Mouse (Mus musculus) lung, postnatal 10 days (tissue): ENCODE data around the gene Atp1a4.
A peak's percentile ranks its signal among the peaks of the same experiment; 100 is the strongest.

Experiments used
- DNase-seq: peaks from one replicate; pipeline ENCODE4 v3.0.0; 2021

Gene Atp1a4

GRCm38 (mm10) chr1:172258314-172258713 is at the start of gene Atp1a4:
TSS of gene Atp1a4 (minus strand) at chr1:172258414.
- DNase-seq: no peak

GRCm38 (mm10) chr1:172307936-172308335 is 49.7 kb upstream of the Atp1a4 start:
- DNase-seq: peak; percentile 31

GRCm38 (mm10) chr1:172306885-172307284 is 48.7 kb upstream of the Atp1a4 start:
- DNase-seq: peak; percentile 16

GRCm38 (mm10) chr1:172306196-172306595 is 48.0 kb upstream of the Atp1a4 start:
- no peak for DNase-seq

GRCm38 (mm10) chr1:172305635-172306034 is 47.4 kb upstream of the Atp1a4 start:
- DNase-seq: peak; percentile 25

- no peak for DNase-seq
These were observed 46.9 kb upstream of the Atp1a4 start for GRCm38 (mm10) chr1:172305153-172305552.

GRCm38 (mm10) chr1:172304443-172304842 is 46.2 kb upstream of the Atp1a4 start:
- no peak for DNase-seq

- DNase-seq: no peak
These were observed 44.6 kb upstream of the Atp1a4 start for GRCm38 (mm10) chr1:172302851-172303250.

GRCm38 (mm10) chr1:172302311-172302710 is 44.1 kb upstream of the Atp1a4 start:
- no peak for DNase-seq

GRCm38 (mm10) chr1:172301180-172301579 is 43.0 kb upstream of the Atp1a4 start:
- DNase-seq: no peak

GRCm38 (mm10) chr1:172300247-172300646 is 42.0 kb upstream of the Atp1a4 start:
- peak; percentile 54 for DNase-seq

- DNase-seq: no peak
These were observed 41.3 kb upstream of the Atp1a4 start for GRCm38 (mm10) chr1:172299528-172299927.

GRCm38 (mm10) chr1:172297611-172298537 is 39.7 kb upstream of the Atp1a4 start, which contains the start of gene Atp1a2:
TSS of gene Atp1a2 (minus strand) at chr1:172298064.
- DNase-seq: peak; percentile 86

- DNase-seq: peak; percentile 73
These were observed 38.7 kb upstream of the Atp1a4 start for GRCm38 (mm10) chr1:172296816-172297510.

- peak; percentile 52 for DNase-seq
These were observed 37.6 kb upstream of the Atp1a4 start for GRCm38 (mm10) chr1:172295751-172296197.

GRCm38 (mm10) chr1:172293449-172293848 is 35.2 kb upstream of the Atp1a4 start:
- DNase-seq: no peak

- DNase-seq: no peak
These were observed 34.7 kb upstream of the Atp1a4 start for GRCm38 (mm10) chr1:172292880-172293279.

GRCm38 (mm10) chr1:172289617-172289946 is 31.4 kb upstream of the Atp1a4 start:
- no peak for DNase-seq

GRCm38 (mm10) chr1:172288900-172289616 is 30.8 kb upstream of the Atp1a4 start:
- DNase-seq: no peak

- DNase-seq: no peak
These were observed 28.5 kb upstream of the Atp1a4 start for GRCm38 (mm10) chr1:172286740-172287139.

GRCm38 (mm10) chr1:172284221-172284620 is 26.0 kb upstream of the Atp1a4 start:
- no peak for DNase-seq

- no peak for DNase-seq
These were observed 24.9 kb upstream of the Atp1a4 start for GRCm38 (mm10) chr1:172283073-172283472.
